Mouse (Mus musculus): ENCODE data around the gene Vezf1.

The Vezf1 gene

GRCm38 (mm10) chr11:88067586-88068410, at the start of gene Vezf1:
TSS of gene Vezf1 (plus strand) at chr11:88068279.
- Histone ChIP-seq H3K9me3 (ENCODE audit: low read length) (no peaks in the 10 kb centered on the region), H3K36me3 (ENCODE audit: insufficient read depth, low read length) (no peaks in the 10 kb centered on the region), H3K27me3 (ENCODE audit: insufficient read depth, low read length) (peaks cover 47% of the 10 kb centered on the region), H3K4me3 (replicated peaks; ENCODE audit: low read length) (peak within 1 kb of the TSS; percentile 86), H3K4me1 (replicated peaks; ENCODE audit: low read depth, low read length) (peaks cover 17% of the 10 kb centered on the region)
- TF ChIP-seq NANOG (IDR thresholded peaks at IDR 0.05; ENCODE audit: borderline replicate concordance, low read length) (no peak), POU5F1 (IDR thresholded peaks at IDR 0.05; ENCODE audit: borderline replicate concordance, low read length) (no peak), CTCF (conservative IDR thresholded peaks at IDR 0.05; ENCODE audit: low read length) (no peak)

- peaks cover 48% of the 10 kb centered on the region for H3K4me1 ChIP-seq (replicated peaks; ENCODE audit: low read depth, low read length)
- H3K9me3 ChIP-seq (ENCODE audit: low read length), result no peaks in the 10 kb centered on the region
- H3K27me3 ChIP-seq (ENCODE audit: insufficient read depth, low read length), result no peaks in the 10 kb centered on the region
- no peak overlapping the region for H3K4me3 ChIP-seq (replicated peaks; ENCODE audit: low read length)
- TF ChIP-seq POU5F1 (IDR thresholded peaks at IDR 0.05; ENCODE audit: borderline replicate concordance, low read length) (no peak), CTCF (conservative IDR thresholded peaks at IDR 0.05; ENCODE audit: low read length) (no peak), NANOG (IDR thresholded peaks at IDR 0.05; ENCODE audit: borderline replicate concordance, low read length) (no peak)
- no peaks in the 10 kb centered on the region for H3K36me3 ChIP-seq (ENCODE audit: insufficient read depth, low read length)
Measured at GRCm38 (mm10) chr11:88023933-88024332, 44.1 kb upstream of the Vezf1 start.

GRCm38 (mm10) chr11:88027391-88028035, 40.6 kb upstream of the Vezf1 start:
- Histone ChIP-seq H3K9me3 (ENCODE audit: low read length) (no peaks in the 10 kb centered on the region), H3K27me3 (ENCODE audit: insufficient read depth, low read length) (no peaks in the 10 kb centered on the region), H3K36me3 (ENCODE audit: insufficient read depth, low read length) (no peaks in the 10 kb centered on the region), H3K4me3 (replicated peaks; ENCODE audit: low read length) (peak overlapping the region; percentile 59), H3K4me1 (replicated peaks; ENCODE audit: low read depth, low read length) (peaks cover 69% of the 10 kb centered on the region)
- TF ChIP-seq NANOG (IDR thresholded peaks at IDR 0.05; ENCODE audit: borderline replicate concordance, low read length) (no peak; the same call in 1 of the 2 replicates), POU5F1 (IDR thresholded peaks at IDR 0.05; ENCODE audit: borderline replicate concordance, low read length) (peak; percentile 79; the same call in 1 of the 2 replicates), CTCF (conservative IDR thresholded peaks at IDR 0.05; ENCODE audit: low read length) (no peak)

GRCm38 (mm10) chr11:88028193-88028684, 39.8 kb upstream of the Vezf1 start:
- H3K27me3 ChIP-seq (ENCODE audit: insufficient read depth, low read length), result no peaks in the 10 kb centered on the region
- TF ChIP-seq CTCF (conservative IDR thresholded peaks at IDR 0.05; ENCODE audit: low read length), result no peak
- peaks cover 76% of the 10 kb centered on the region for H3K4me1 ChIP-seq (replicated peaks; ENCODE audit: low read depth, low read length)
- H3K4me3 ChIP-seq (replicated peaks; ENCODE audit: low read length), result peak overlapping the region; percentile 59
- no peaks in the 10 kb centered on the region for H3K9me3 ChIP-seq (ENCODE audit: low read length)
- no peaks in the 10 kb centered on the region for H3K36me3 ChIP-seq (ENCODE audit: insufficient read depth, low read length)

GRCm38 (mm10) chr11:88030219-88030618, 37.9 kb upstream of the Vezf1 start:
- Histone ChIP-seq H3K27me3 (ENCODE audit: insufficient read depth, low read length) (no peaks in the 10 kb centered on the region), H3K4me3 (replicated peaks; ENCODE audit: low read length) (peak overlapping the region; percentile 54), H3K9me3 (ENCODE audit: low read length) (no peaks in the 10 kb centered on the region), H3K36me3 (ENCODE audit: insufficient read depth, low read length) (no peaks in the 10 kb centered on the region), H3K4me1 (replicated peaks; ENCODE audit: low read depth, low read length) (peaks cover 82% of the 10 kb centered on the region)
- no peak for TF ChIP-seq POU5F1 (IDR thresholded peaks at IDR 0.05; ENCODE audit: borderline replicate concordance, low read length)

- Histone ChIP-seq H3K27me3 (ENCODE audit: insufficient read depth, low read length) (no peaks in the 10 kb centered on the region), H3K9me3 (ENCODE audit: low read length) (no peaks in the 10 kb centered on the region), H3K4me3 (replicated peaks; ENCODE audit: low read length) (peak overlapping the region; percentile 54; the same call in 1 of the 2 replicates), H3K4me1 (replicated peaks; ENCODE audit: low read depth, low read length) (peaks cover 77% of the 10 kb centered on the region), H3K36me3 (ENCODE audit: insufficient read depth, low read length) (no peaks in the 10 kb centered on the region)
- TF ChIP-seq NANOG (IDR thresholded peaks at IDR 0.05; ENCODE audit: borderline replicate concordance, low read length) (no peak), POU5F1 (IDR thresholded peaks at IDR 0.05; ENCODE audit: borderline replicate concordance, low read length) (no peak), CTCF (conservative IDR thresholded peaks at IDR 0.05; ENCODE audit: low read length) (no peak)
Measured at GRCm38 (mm10) chr11:88030836-88031235, 37.2 kb upstream of the Vezf1 start.

- Histone ChIP-seq H3K27me3 (ENCODE audit: insufficient read depth, low read length) (no peaks in the 10 kb centered on the region), H3K4me3 (replicated peaks; ENCODE audit: low read length) (peak overlapping the region; percentile 54), H3K9me3 (ENCODE audit: low read length) (no peaks in the 10 kb centered on the region), H3K36me3 (ENCODE audit: insufficient read depth, low read length) (no peaks in the 10 kb centered on the region), H3K4me1 (replicated peaks; ENCODE audit: low read depth, low read length) (peaks cover 80% of the 10 kb centered on the region)
- TF ChIP-seq POU5F1 (IDR thresholded peaks at IDR 0.05; ENCODE audit: borderline replicate concordance, low read length), result no peak
- no peak for TF ChIP-seq NANOG (IDR thresholded peaks at IDR 0.05; ENCODE audit: borderline replicate concordance, low read length)
- no peak for TF ChIP-seq CTCF (conservative IDR thresholded peaks at IDR 0.05; ENCODE audit: low read length)
Measured at GRCm38 (mm10) chr11:88031753-88032152, 36.3 kb upstream of the Vezf1 start.

- H3K4me1 ChIP-seq (replicated peaks; ENCODE audit: low read depth, low read length), result peaks cover 65% of the 10 kb centered on the region
- H3K27me3 ChIP-seq (ENCODE audit: insufficient read depth, low read length), result no peaks in the 10 kb centered on the region
- TF ChIP-seq NANOG (IDR thresholded peaks at IDR 0.05; ENCODE audit: borderline replicate concordance, low read length), result no peak
- TF ChIP-seq POU5F1 (IDR thresholded peaks at IDR 0.05; ENCODE audit: borderline replicate concordance, low read length), result no peak
- no peaks in the 10 kb centered on the region for H3K9me3 ChIP-seq (ENCODE audit: low read length)
- no peaks in the 10 kb centered on the region for H3K36me3 ChIP-seq (ENCODE audit: insufficient read depth, low read length)
- no peak overlapping the region for H3K4me3 ChIP-seq (replicated peaks; ENCODE audit: low read length)
Measured at GRCm38 (mm10) chr11:88035970-88036369, 32.1 kb upstream of the Vezf1 start.

Measured in E14TG2a.4 (cell line).